Mouse (Mus musculus) thymus, adult 2 months (tissue): ENCODE results near the gene Caml. TPM values are rescaled to one million over a fixed set of nuclear protein-coding genes. Genes with fewer than 3 reads are reported as not detected.
A peak's percentile ranks its signal among the peaks of the same experiment; 100 is the strongest.

Experiments used
- DNase-seq: peaks from one replicate; pipeline ENCODE4 v3.0.0; 2021
- H3K27ac ChIP-seq: fragments of 200-500 bp; 2 replicates; pipeline ENCODE4 v1.5.1; 2012; ENCODE audit warnings: low read length, control low read depth; ENCODE audit not compliant: control insufficient read depth, insufficient read depth
- H3K27me3 ChIP-seq: fragments of 200-500 bp; 2 replicates; pipeline ENCODE4 v1.6.1; 2012; ENCODE audit warnings: mild to moderate bottlenecking, low read length, moderate library complexity, mixed read lengths; ENCODE audit not compliant: control insufficient read depth, insufficient read depth
- H3K36me3 ChIP-seq: fragments of 200-500 bp; 2 replicates; pipeline ENCODE4 v1.6.1; 2012; ENCODE audit warnings: mild to moderate bottlenecking, low read length, moderate library complexity; ENCODE audit not compliant: control insufficient read depth, insufficient read depth
- H3K4me1 ChIP-seq: fragments of 200-500 bp; replicated peaks from 2 replicates; pipeline ENCODE4 v1.6.1; 2012; ENCODE audit warnings: low read length; ENCODE audit not compliant: control insufficient read depth, insufficient read depth
- H3K4me3 ChIP-seq: fragments of 200-500 bp; 2 replicates; pipeline ENCODE4 v1.5.1; 2012; ENCODE audit warnings: mild to moderate bottlenecking, low read length, control low read depth, moderate library complexity; ENCODE audit not compliant: control insufficient read depth, insufficient read depth
- CTCF ChIP-seq: fragments of 200-500 bp; IDR thresholded peaks from 2 replicates; pipeline ENCODE4 v1.5.1; 2012; ENCODE audit warnings: mild to moderate bottlenecking, control low read depth, low read length, moderate library complexity, borderline replicate concordance; ENCODE audit not compliant: control insufficient read depth, poor library complexity, insufficient read depth; ENCODE audit errors: extremely low read depth
- POLR2A ChIP-seq: fragments of 200-500 bp; IDR thresholded peaks from 2 replicates; pipeline ENCODE4 v1.6.1; 2012; ENCODE audit warnings: mild to moderate bottlenecking, low read length, control low read depth, moderate library complexity; ENCODE audit not compliant: control insufficient read depth, poor library complexity, insufficient read depth; ENCODE audit errors: extremely low read depth
- WGBS: fragments of 180-500 bp; shearing (Covaris S2); methylation state at CpG from one replicate; pipeline ENCODE4 v1.1.7; 2018; 5-methylcytosine and 5-hydroxymethylcytosine counted together
- polyA plus RNA-seq: library from polyadenylated mRNA; depleted of rRNA; stranded (reverse); fragments of >200 nt; gene quantifications from 2 replicates; pipeline ENCODE4 v1.2.3, GENCODE M21; 2012

The Caml gene
- polyA plus RNA-seq, 1 experiment = 17.8 TPM

DNA sequence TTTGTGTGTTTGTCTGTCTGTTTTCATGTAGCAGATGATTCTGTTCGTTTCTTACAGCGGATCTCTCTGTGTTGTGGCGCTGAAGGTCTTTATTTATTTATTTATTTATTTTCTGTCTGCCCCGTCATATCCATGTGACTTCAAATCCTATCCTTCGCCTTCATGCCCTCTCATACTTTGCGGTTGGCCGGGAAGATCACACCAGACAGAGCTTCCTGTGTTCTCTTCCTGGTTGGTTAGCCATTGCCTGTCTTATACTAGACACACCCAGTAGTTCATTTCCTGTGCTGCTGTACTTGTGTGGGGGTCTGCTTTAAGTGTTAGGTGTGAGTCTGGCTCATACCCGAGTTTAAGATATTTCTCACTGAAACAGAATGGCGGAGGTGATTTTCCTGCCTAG lies 22.1 kb upstream of the Caml start:
- Histone ChIP-seq H3K27ac (peak overlapping the region; percentile 78), H3K27me3 (no peaks in the 10 kb centered on the region), H3K36me3 (peaks cover 14% of the 10 kb centered on the region), H3K4me3 (peak overlapping the region; percentile 100; the same call in 1 of the 2 replicates), H3K4me1 (peaks cover 4% of the 10 kb centered on the region)
- DNase-seq = peak; percentile 44
- WGBS = under 1% methylated on average over 9 of the region's 9 CpGs
- no peak for TF ChIP-seq POLR2A
- TF ChIP-seq CTCF = no peak

DNA sequence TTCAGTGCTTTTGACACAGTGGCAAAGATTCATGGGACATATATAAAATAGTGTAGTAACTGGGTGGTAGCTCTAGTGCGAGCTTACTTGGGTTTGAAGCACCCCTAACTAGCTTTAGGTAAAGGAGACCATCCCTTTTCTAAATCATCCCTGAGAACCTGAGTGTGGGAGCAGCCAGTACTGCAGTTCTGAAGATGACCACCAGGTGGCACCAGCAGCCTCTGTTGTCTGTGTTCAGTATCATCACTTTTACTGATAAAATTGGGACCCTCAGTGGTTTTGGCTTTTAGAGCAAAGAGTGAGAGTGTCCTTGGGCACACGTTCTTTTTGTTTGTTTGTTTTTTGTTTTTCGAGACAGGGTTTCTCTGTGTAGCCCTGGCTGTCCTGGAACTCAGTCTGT lies 21.2 kb upstream of the Caml start:
- peak; percentile 87 for DNase-seq
- H3K27ac ChIP-seq = no peak overlapping the region
- TF ChIP-seq POLR2A (no peak), CTCF (no peak)
- 5% methylated on average over 3 of the region's 3 CpGs for WGBS
- peaks cover 4% of the 10 kb centered on the region for H3K4me1 ChIP-seq
- H3K36me3 ChIP-seq = peaks cover 6% of the 10 kb centered on the region
- H3K4me3 ChIP-seq = no peak overlapping the region
- H3K27me3 ChIP-seq = no peaks in the 10 kb centered on the region

DNA sequence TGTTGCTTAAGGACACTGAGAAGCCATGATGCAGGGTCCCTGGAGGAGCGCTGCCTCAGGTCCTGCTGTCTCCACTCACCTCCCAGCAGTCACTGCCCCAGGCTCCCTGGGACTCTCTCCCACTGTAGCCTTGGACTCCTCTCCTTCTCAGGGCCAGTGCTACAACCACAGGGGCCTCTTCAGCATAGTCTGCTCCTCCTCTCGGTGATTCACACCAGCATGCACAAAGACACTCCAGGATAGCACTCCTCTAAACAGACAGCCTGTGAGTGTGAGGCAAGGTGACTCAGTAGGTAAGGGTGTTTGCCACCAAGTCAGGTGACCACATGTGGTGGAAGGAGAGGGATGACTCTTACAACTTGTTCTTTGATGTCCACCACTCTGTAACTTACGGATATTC lies 18.2 kb upstream of the Caml start:
- H3K27me3 ChIP-seq = no peaks in the 10 kb centered on the region
- 93% methylated on average over 3 of the region's 3 CpGs for WGBS
- TF ChIP-seq CTCF = no peak
- no peak for TF ChIP-seq POLR2A
- no peak for DNase-seq
- peaks cover 2% of the 10 kb centered on the region for H3K4me1 ChIP-seq
- no peak overlapping the region for H3K27ac ChIP-seq
- peaks cover 11% of the 10 kb centered on the region for H3K36me3 ChIP-seq
- no peak overlapping the region for H3K4me3 ChIP-seq

DNA sequence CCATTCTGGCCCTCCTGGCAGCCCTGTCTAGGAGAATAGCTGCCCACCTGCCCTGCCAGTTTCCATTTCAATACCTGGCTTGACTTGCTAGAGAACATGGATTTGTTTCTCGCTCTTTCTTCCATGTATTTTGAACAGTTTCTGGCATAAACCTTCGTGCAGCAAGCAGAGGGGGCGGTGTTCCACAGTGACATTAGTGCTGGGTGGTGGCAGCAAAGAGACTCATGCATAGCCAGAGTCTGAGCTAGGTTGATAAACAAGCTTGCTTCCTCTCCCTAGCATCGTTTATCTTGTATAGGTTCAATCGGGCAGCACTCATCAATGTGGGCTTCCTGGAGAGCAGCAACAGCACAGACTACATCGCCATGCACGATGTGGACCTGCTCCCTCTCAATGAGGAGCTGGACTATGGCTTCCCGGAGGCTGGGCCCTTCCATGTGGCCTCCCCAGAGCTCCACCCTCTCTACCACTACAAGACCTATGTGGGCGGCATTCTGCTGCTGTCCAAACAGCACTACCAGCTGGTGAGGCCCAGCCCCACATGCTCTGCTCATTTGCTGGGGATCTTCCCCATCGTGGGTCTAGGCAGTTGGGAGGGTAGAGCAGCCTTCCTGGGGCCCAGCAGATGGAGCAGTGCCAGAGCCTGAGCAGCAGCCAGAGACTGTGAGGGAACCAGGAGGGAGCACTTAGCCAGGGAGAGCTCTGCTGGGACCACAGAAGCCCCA lies 15.7 kb upstream of the Caml start:
- 89% methylated on average over 10 of the region's 10 CpGs for WGBS
- no peak for DNase-seq
- peaks cover 13% of the 10 kb centered on the region for H3K36me3 ChIP-seq

DNA sequence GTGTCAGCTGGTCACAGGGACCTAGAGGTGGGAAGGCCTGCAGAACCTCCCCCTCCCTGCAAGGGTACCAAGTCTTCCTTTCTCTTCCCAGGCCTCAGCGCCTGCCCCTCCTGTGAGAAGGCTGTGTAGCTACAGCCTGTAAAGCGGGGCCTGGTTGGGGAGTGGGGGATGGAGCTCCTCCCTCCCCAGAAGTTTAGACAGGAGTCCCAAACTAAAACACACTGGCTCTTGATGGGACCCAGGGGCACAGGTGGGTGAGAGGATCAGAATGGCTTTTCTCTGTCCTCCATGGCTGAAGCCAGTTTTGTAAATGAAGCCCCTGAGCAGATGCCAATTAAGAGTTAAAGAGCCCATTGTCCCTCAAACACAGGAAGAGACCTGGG lies 15.2 kb upstream of the Caml start:
- DNase-seq = no peak
- 100% methylated on average over 2 of the region's 2 CpGs for WGBS
- TF ChIP-seq CTCF (no peak), POLR2A (no peak)
- Histone ChIP-seq H3K36me3 (peaks cover 13% of the 10 kb centered on the region), H3K27me3 (no peaks in the 10 kb centered on the region), H3K4me1 (no peaks in the 10 kb centered on the region), H3K27ac (no peak overlapping the region), H3K4me3 (no peak overlapping the region)

More for the DNA sequence above, 15.7 kb upstream of the Caml start:
- TF ChIP-seq POLR2A (no peak), CTCF (no peak)
- Histone ChIP-seq H3K27me3 (no peaks in the 10 kb centered on the region), H3K4me1 (no peaks in the 10 kb centered on the region), H3K4me3 (no peak overlapping the region), H3K27ac (no peak overlapping the region)

DNA sequence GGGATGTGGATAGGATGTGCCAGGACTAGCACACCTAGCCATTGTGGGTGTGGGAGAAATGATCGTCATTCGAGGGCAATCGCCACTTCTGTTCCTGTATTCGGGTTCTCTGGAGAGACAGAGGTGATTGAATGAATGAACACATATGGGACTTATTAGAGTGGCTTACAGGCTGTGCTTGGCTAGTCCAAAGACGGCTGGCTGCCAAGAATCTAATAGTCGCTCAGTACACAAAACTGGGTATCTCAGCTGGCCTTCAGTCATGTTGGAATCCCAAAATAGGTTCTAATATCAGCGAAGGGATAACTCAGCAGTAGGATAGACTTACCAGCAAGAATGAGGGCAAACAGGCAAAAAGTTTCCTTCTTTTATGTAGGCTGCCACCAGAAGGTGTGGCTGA lies 10.8 kb upstream of the Caml start:
- DNase-seq = no peak
- Histone ChIP-seq H3K36me3 (peaks cover 12% of the 10 kb centered on the region), H3K4me1 (no peaks in the 10 kb centered on the region), H3K27me3 (no peaks in the 10 kb centered on the region), H3K27ac (no peak overlapping the region), H3K4me3 (no peak overlapping the region)
- WGBS = 97% methylated on average over 7 of the region's 7 CpGs
- TF ChIP-seq CTCF (no peak), POLR2A (no peak)

DNA sequence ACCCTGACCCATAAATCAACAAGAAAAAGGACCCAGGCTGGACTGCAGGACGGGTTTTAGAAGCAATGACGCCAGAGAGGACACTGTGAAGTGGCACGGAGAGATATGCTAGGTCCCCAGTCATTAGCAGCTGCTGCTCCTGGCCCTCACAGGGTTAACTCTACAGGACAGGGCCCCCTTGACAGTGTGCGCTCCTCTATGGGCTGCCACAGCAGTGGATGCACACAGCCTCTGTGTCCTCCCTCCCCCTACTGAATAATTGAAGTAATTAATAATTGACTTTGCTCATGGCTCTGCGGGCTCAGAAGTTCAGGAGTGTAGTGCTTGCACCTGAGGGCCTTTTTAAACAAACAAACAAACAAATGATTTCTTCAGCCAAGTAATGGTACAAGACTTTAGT lies 9.3 kb upstream of the Caml start:
- H3K4me1 ChIP-seq = no peaks in the 10 kb centered on the region
- WGBS = 89% methylated on average over 5 of the region's 5 CpGs
- no peak for DNase-seq
- no peaks in the 10 kb centered on the region for H3K27me3 ChIP-seq
- no peak overlapping the region for H3K4me3 ChIP-seq
- H3K27ac ChIP-seq = no peak overlapping the region
- TF ChIP-seq CTCF = no peak
- TF ChIP-seq POLR2A = no peak
- H3K36me3 ChIP-seq = peaks cover 6% of the 10 kb centered on the region
